Mouse (Mus musculus) kidney, postnatal 36 days (tissue): ENCODE data around the gene Tbcd.
A peak's percentile ranks its signal among the peaks of the same experiment; 100 is the strongest.

Experiments used
- DNase-seq, 2 experiments: peaks; one replicate each; pipeline ENCODE4 v3.0.0; 2021 to 2022; ENCODE audit warnings: mixed read lengths in 2 of 2

Tbcd gene

GRCm38 (mm10) chr11:121536528-121536927 is 84.8 kb downstream of the Tbcd start:
- no peak for DNase-seq

DNA sequence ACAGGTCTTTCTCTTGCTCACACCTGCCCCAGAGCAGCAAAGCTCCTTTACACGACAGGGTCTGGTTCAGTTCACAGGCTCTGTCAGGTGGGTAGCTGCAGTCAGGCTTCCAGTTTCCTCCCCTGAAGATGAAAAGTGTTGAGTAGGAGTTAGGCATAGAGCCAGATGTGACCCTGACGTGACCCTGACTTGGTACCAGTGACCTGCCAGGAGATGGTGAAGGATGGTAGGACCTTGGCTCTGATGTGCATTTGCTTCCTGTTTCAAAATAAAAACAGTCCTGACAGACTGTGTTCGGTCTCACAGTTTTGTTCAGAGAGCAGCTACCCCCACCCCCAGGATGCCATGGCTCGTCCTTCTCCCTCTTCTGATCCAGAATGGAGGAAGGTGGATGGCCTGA is 90.7 kb downstream of the Tbcd start:
- DNase-seq: no peak

DNA sequence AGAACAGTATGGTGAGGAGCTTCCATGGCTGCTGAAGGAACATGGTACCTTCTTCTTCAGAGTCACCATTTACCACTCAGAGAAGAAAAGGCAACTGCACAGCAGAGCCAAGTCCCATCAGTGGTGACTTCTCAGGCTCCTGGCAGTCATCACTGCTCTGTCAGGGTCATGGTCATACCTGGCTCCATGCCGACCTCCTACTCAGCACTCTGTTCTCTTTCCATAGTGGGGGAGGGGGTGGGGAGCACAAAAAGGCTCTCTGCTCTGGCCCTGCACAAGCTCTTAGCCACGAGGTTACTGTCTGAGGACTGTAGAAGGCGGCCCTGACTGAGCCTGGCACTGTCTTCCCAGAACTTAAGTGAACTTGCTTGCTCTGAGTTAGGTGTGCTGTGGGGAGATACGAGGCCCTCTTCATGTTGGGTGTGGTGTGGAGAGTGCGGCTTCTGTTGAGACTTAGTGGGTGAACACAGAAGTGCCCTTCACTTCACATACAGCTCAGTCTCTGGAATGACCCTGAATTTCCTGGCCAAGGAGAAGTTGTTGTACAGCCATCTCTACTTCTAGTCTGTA is 91.6 kb downstream of the Tbcd start:
- peak; percentile 54 to 77 for DNase-seq

- peak; percentile 77 to 80 for DNase-seq
Observed at GRCm38 (mm10) chr11:121543922-121544321, 92.2 kb downstream of the Tbcd start.

DNA sequence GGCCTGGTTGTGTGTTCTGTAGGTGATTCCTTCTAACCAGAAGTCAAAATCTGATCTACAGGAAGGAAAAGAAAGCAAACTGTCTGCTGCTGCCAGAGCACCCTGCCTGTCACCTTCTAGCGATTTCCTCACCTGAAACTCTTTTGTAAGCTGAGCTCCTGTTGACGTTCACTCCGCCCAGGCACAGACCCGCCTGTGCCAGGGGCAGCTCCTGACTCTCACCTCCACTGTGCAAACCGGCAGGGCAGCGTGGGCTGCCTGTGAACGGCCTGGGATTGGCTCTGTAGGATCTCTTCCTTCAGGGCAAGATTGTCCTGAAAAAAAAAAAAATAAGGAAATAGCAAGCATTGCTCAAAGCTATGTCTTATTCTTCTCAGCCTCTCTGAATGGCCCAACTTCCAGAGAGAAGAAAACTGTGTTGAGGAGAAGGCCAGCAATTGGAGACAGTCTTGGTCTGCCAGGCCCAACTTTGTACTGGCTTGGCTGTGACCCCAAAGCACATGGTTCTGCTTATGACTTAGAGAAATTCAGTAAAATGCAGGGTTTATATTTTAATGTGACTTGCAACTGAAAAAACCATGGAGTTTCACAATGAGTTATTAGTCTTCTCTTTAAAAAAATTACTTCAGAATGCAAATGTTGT is 93.1 kb downstream of the Tbcd start:
- DNase-seq: no peak

- no peak for DNase-seq
Observed at GRCm38 (mm10) chr11:121545398-121546034, 93.8 kb downstream of the Tbcd start.

GRCm38 (mm10) chr11:121547234-121547633 is 95.5 kb downstream of the Tbcd start:
- DNase-seq: peak; percentile 23 to 37

DNA sequence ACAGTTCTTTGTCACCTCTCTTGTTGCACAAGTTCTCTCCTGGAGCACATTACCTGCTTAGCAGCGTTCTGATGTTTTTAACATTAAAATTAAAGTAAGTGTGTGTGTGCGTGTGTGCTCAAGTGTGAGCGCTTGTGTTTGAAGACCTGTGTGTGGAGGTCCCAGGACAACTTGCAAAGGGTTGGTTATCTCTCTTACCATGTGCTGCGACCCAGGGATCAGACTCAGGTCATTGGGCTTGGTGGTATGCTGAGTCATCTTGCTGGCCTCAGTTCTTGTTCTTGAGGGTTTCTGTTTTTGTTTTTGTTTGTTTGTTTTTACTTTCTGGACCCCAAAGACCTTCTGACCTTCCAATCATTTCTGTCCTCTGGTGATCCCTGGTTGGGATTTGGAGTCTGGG is 96.2 kb downstream of the Tbcd start:
- no peak for DNase-seq

GRCm38 (mm10) chr11:121548996-121549842 is 97.5 kb downstream of the Tbcd start:
- DNase-seq: peak; percentile 56

DNA sequence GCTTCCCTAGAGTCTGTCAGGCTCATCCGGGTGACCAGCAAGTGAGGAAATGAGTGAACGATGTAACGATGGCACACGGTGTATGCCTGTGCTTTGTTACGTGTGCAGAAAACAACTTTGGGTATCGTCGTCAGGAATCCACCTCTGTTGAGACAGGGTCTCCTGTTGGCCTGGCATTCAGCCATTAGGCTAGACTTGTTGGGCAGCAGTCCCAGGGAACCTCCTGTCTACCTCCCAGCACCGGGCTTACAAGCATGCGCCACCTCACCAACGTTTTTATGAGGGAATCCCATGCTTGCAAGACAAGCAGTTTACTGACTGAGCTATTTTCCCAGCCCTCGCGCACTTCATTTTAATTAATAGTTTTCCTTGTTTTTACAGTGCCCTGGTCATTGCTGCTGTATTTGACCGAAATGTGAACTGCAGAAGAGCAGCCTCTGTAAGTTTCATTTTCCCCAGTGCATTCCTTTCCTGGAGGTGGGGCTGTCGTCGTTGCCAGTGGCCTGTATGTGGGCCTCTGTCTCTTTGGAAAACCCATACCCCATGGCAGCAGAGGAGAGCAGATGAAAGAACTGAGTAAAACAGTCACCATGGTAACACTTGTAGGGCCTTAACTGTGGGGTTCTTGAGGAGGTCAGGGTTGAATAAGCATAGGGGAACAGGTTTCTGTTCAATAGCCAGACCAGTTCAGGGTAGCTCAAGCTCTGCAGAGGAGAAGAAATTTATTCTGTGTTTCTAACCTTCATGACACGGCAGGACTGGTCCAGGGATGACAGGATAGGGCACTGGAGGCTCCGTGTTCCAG is 98.3 kb downstream of the Tbcd start:
- DNase-seq: no peak

GRCm38 (mm10) chr11:121551206-121551799 is 99.6 kb downstream of the Tbcd start:
- no peak for DNase-seq

DNA sequence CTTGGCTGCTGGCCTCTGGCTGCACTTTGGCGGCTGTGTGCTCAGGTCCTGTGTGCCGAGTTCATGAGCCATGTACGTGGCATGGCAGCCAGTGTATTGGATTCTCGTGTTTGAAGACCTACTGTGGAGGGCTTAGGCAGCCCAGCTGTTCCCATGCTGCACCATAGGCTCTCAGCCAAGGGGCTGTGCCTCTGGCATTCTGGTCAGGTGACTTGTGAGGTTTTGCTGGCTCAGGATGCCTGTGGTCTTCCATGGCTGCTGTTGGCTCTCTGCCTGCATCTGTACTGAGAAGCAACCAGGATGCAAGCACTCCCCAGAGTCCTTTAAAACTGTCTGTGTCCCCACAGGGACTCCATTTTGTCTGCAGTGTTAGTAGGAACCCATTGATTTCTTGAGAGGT is 100.4 kb downstream of the Tbcd start:
- peak; percentile 62 to 75 for DNase-seq

DNA sequence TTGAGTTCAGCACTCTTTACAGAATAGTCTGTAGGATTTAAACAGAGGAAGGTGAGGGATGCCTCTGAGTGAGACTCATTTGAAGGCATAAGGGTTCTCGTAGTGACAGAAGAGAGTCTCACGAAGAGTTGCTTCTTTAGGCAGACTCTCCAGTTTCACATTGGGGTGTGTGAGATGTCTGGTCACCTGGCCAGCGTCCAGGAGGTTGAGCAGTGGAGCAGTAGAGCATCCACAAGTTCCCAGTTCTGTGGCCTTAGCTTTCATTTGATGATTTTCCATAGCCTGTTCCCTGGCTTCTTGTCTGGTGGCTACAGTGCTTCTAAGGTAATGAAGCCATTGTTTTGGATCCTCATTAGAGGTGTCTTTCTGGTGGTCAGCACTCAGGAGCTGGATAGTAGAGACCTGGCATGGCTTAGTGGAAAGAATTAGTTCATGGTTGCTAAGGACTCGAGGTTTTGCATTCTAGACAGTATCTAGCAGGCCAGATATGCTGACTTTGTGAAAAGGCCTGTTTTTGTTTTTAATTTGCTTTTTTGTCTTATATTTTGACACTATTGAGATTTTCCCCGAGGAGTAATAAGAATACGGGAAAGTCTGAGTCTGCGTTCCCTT is 101.2 kb downstream of the Tbcd start:
- peak in 1 of 2 experiments; percentile 52 for DNase-seq

GRCm38 (mm10) chr11:121553458-121553857 is 101.7 kb downstream of the Tbcd start:
- DNase-seq: no peak

GRCm38 (mm10) chr11:121556727-121557126 is 105.0 kb downstream of the Tbcd start:
- no peak for DNase-seq

- DNase-seq: no peak
Observed at GRCm38 (mm10) chr11:121557946-121558345, 106.2 kb downstream of the Tbcd start.

GRCm38 (mm10) chr11:121558522-121558921 is 106.8 kb downstream of the Tbcd start:
- no peak for DNase-seq

DNA sequence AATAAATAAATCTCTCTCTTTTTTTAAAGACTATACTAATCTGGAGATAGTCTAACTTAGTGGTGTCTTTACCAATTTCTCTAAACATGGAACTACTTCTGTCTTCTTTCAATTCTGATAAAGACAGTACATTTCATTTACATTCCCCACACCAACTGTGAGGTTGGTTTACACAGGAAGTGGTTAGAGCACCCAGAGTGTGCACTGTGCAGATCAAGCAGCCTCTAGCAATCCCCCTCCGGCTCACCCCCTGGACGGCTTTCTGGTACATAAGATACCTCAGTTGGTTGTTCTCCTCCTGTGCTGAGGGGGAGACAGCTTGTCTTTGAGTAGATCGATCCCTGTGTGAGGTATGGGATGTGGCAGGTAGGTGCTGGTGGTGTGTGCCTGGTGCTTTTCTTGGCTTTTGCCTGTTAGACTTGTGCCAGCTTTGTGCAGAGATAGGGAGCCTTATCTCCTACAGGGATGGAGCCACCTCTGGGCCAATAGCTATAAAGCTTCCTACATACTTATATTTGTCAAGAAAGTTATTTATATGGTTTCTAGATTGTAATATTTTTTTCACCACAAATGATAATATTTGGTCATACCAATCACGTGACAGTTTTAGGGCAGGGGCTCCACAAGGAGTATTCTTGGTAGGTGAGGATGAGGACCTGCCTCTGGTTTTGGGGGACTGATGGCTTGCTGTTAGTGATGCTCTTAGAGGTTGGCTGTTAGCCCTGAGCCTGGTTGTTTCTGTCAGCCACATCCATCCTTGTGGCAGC is 108.0 kb downstream of the Tbcd start:
- DNase-seq: no peak

GRCm38 (mm10) chr11:121560294-121560663 is 108.5 kb downstream of the Tbcd start:
- DNase-seq: no peak

DNA sequence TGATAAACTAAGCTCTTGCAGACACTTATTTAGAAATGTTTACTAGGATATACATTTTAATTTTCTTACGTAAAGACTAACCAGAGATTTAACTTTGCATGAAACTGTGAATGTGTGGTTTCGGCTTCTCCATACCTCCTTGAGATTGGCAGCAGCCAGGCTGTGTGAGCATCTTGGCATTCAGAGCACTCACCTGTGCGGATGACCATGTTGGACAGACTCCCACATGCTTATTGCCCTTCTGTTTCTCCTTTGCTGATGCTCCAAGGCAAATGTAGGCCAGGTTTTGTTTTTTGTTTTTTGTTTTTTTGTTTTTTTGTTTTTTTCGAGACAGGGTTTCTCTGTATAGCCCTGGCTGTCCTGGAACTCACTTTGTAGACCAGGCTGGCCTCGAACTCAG is 111.6 kb downstream of the Tbcd start:
- no peak for DNase-seq

GRCm38 (mm10) chr11:121564265-121564664 is 112.5 kb downstream of the Tbcd start:
- DNase-seq: no peak
